Mouse (Mus musculus): ENCODE data around the gene Gm28374. TPM values are rescaled to one million over a fixed set of nuclear protein-coding genes. Genes with fewer than 3 reads are reported as not detected.

Gm28374 gene
- polyA plus RNA-seq, 1 experiment from 2014 or later, result 1.0 TPM

- Histone ChIP-seq H3K4me3 (ENCODE audit: low read depth, low read length) (peak overlapping the region; percentile 82), H3K9me3 (ENCODE audit: control insufficient read depth, low read depth, low read length) (no peaks in the 10 kb centered on the region), H3K9ac (replicated peaks; ENCODE audit: low read depth, low read length) (peak overlapping the region; percentile 63; the same call in 1 of the 2 replicates), H3K27ac (ENCODE audit: low read length) (peak overlapping the region; percentile 98), H3K36me3 (ENCODE audit: control insufficient read depth, insufficient read depth, low read length) (peaks cover 20% of the 10 kb centered on the region), H3K27me3 (ENCODE audit: control insufficient read depth, insufficient read depth, low read length) (no peaks in the 10 kb centered on the region), H3K4me1 (ENCODE audit: control insufficient read depth, insufficient read depth, low read length) (peaks cover 13% of the 10 kb centered on the region; the same call in 1 of the 2 replicates), H3K4me2 (replicated peaks; ENCODE audit: low read depth, low read length) (peak overlapping the region; percentile 64)
- 1% methylated on average over 8 of the region's 8 CpGs for WGBS
- ATAC-seq (ENCODE audit: insufficient number of reproducible peaks, insufficient read depth, low FRiP score, low read depth), result no peak
These were observed 36.7 kb upstream of the Gm28374 start for GRCm38 (mm10) chr19:6118677-6119185.

DNA sequence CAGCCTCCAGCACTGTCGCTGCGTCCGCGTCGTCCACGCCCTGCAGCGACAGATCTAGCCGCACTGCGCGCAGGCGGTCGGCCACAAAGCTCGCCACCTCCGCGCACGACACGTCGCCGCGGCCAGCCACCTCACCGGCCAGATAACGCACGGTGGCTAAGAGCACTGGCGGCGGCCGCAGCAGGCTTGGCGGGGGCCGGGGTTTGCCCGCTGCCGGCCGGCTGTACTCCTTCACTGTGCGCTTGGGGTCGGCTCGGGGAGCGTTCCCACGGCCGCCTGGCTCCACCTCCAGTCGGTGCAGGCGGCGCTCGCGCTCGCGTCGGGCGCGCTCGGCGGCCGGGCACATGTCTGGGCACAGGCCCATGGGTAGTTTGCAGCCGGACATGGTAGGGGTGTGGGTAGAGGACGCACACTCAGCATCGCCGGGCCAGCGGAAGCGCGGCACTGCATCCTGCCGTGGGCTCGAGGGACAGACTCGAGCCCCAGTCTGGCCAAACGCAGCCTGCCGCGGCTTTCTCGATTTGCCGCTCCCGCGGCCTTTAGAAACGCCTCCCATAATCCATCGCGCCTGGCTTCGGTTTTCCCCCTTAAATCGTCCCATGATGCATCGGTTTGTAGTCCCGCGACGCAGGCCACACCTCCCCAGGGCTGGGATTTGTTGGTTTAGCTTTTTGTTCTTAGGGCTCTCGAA, 36.1 kb upstream of the Gm28374 start, which contains the start of gene Sac3d1:
Sac3d1 (minus strand) TSS at position 665 of the 691 bp plus-strand sequence.
- Histone ChIP-seq H3K4me3 (ENCODE audit: low read depth, low read length) (peak within 1 kb of the TSS; percentile 82), H3K9me3 (ENCODE audit: control insufficient read depth, low read depth, low read length) (no peaks in the 10 kb centered on the region), H3K27me3 (ENCODE audit: control insufficient read depth, insufficient read depth, low read length) (no peaks in the 10 kb centered on the region), H3K4me1 (ENCODE audit: control insufficient read depth, insufficient read depth, low read length) (peaks cover 9% of the 10 kb centered on the region; the same call in 1 of the 2 replicates), H3K4me2 (replicated peaks; ENCODE audit: low read depth, low read length) (peak within 1 kb of the TSS; percentile 64), H3K27ac (ENCODE audit: low read length) (peak within 1 kb of the TSS; percentile 98), H3K9ac (replicated peaks; ENCODE audit: low read depth, low read length) (peak within 1 kb of the TSS; percentile 63), H3K36me3 (ENCODE audit: control insufficient read depth, insufficient read depth, low read length) (peaks cover 20% of the 10 kb centered on the region)
- peak; percentile 86 for ATAC-seq (ENCODE audit: insufficient number of reproducible peaks, insufficient read depth, low FRiP score, low read depth)
- under 1% methylated on average over 77 of the region's 77 CpGs for WGBS

DNA sequence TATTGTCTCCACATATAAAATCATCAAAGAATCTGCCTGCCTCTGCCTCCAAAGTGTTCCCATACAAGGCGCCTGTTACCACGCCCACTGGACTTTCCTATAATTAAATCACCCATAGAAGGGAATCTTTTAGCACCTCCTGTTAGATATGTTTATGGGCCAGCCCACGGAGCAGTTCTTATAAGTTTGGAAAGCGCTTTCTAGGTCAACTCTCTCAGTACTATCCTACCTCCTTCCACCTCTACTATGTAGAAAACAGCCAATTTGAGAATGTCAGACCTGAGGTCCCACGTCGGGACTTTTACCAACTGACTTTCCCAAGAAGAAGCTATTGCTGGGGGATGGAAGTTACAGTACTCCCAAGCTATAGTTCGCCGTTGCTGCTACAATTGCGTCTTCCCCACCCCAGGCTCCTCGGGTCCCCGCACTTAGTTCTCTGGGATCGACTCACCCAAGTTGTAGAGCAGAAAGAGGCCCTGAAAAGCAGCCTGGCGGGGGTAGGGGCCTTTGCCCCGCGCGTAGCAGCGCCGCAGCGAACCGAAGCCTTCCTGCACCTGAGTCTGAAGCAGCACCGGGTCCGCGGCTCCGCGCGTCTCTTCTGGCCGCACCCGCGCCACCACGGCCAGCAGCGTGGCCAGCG, 35.4 kb upstream of the Gm28374 start:
- no peaks in the 10 kb centered on the region for H3K9me3 ChIP-seq (ENCODE audit: control insufficient read depth, low read depth, low read length)
- H3K4me2 ChIP-seq (replicated peaks; ENCODE audit: low read depth, low read length), result peak overlapping the region; percentile 64
- H3K27me3 ChIP-seq (ENCODE audit: control insufficient read depth, insufficient read depth, low read length), result no peaks in the 10 kb centered on the region
- H3K9ac ChIP-seq (replicated peaks; ENCODE audit: low read depth, low read length), result peak overlapping the region; percentile 63
- H3K27ac ChIP-seq (ENCODE audit: low read length), result peak overlapping the region; percentile 98
- H3K4me3 ChIP-seq (ENCODE audit: low read depth, low read length), result peak overlapping the region; percentile 82
- H3K4me1 ChIP-seq (ENCODE audit: control insufficient read depth, insufficient read depth, low read length), result peaks cover 9% of the 10 kb centered on the region; the same call in 1 of the 2 replicates
- peaks cover 20% of the 10 kb centered on the region for H3K36me3 ChIP-seq (ENCODE audit: control insufficient read depth, insufficient read depth, low read length)
- peak; percentile 1; the same call in 1 of the 2 replicates for ATAC-seq (ENCODE audit: insufficient number of reproducible peaks, insufficient read depth, low FRiP score, low read depth)
- WGBS, result 4% methylated on average over 32 of the region's 32 CpGs

GRCm38 (mm10) chr19:6116113-6116850, 34.2 kb upstream of the Gm28374 start:
- H3K4me3 ChIP-seq (ENCODE audit: low read depth, low read length), result no peak overlapping the region
- peaks cover 20% of the 10 kb centered on the region for H3K36me3 ChIP-seq (ENCODE audit: control insufficient read depth, insufficient read depth, low read length)
- no peak overlapping the region for H3K27ac ChIP-seq (ENCODE audit: low read length)
- no peak for ATAC-seq (ENCODE audit: insufficient number of reproducible peaks, insufficient read depth, low FRiP score, low read depth)
- peaks cover 9% of the 10 kb centered on the region; the same call in 1 of the 2 replicates for H3K4me1 ChIP-seq (ENCODE audit: control insufficient read depth, insufficient read depth, low read length)
- H3K9ac ChIP-seq (replicated peaks; ENCODE audit: low read depth, low read length), result no peak overlapping the region
- WGBS, result 88% methylated on average over 15 of the region's 15 CpGs
- H3K9me3 ChIP-seq (ENCODE audit: control insufficient read depth, low read depth, low read length), result no peaks in the 10 kb centered on the region
- H3K4me2 ChIP-seq (replicated peaks; ENCODE audit: low read depth, low read length), result no peak overlapping the region
- H3K27me3 ChIP-seq (ENCODE audit: control insufficient read depth, insufficient read depth, low read length), result no peaks in the 10 kb centered on the region

DNA sequence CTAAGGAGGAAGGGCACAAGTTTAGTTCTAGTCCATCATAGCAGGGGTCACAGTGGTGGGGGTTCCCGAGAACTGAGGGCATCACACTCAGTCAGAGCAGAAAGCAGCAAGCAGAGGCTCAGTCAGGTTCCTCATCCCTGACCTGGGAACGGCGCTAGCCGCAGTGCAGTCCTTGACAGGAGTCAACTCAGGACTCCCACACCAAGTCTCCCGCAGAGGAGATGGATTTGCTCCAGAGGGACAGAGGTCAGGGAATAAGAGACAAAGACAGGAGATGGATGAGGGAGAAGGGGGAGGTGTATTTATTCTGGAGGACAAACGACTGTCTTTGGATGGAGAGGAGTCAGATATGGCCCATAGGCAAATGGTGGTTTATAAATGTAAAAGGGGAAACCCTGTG, 31.1 kb upstream of the Gm28374 start:
- Histone ChIP-seq H3K4me3 (ENCODE audit: low read depth, low read length) (no peak overlapping the region), H3K9ac (replicated peaks; ENCODE audit: low read depth, low read length) (no peak overlapping the region), H3K27me3 (ENCODE audit: control insufficient read depth, insufficient read depth, low read length) (no peaks in the 10 kb centered on the region), H3K4me1 (ENCODE audit: control insufficient read depth, insufficient read depth, low read length) (peaks cover 5% of the 10 kb centered on the region; the same call in 1 of the 2 replicates), H3K27ac (ENCODE audit: low read length) (no peak overlapping the region), H3K9me3 (ENCODE audit: control insufficient read depth, low read depth, low read length) (no peaks in the 10 kb centered on the region), H3K4me2 (replicated peaks; ENCODE audit: low read depth, low read length) (no peak overlapping the region), H3K36me3 (ENCODE audit: control insufficient read depth, insufficient read depth, low read length) (peaks cover 20% of the 10 kb centered on the region)
- WGBS, result 24% methylated on average over 6 of the region's 6 CpGs
- ATAC-seq (ENCODE audit: insufficient number of reproducible peaks, insufficient read depth, low FRiP score, low read depth), result no peak

- ATAC-seq (ENCODE audit: insufficient number of reproducible peaks, insufficient read depth, low FRiP score, low read depth), result no peak
- H3K27me3 ChIP-seq (ENCODE audit: control insufficient read depth, insufficient read depth, low read length), result no peaks in the 10 kb centered on the region
- H3K36me3 ChIP-seq (ENCODE audit: control insufficient read depth, insufficient read depth, low read length), result no peaks in the 10 kb centered on the region
- 86% methylated on average over 7 of the region's 7 CpGs for WGBS
- no peak within 1 kb of the TSS for H3K4me2 ChIP-seq (replicated peaks; ENCODE audit: low read depth, low read length)
- no peaks in the 10 kb centered on the region for H3K4me1 ChIP-seq (ENCODE audit: control insufficient read depth, insufficient read depth, low read length)
- no peaks in the 10 kb centered on the region for H3K9me3 ChIP-seq (ENCODE audit: control insufficient read depth, low read depth, low read length)
- no peak within 1 kb of the TSS for H3K27ac ChIP-seq (ENCODE audit: low read length)
- H3K9ac ChIP-seq (replicated peaks; ENCODE audit: low read depth, low read length), result no peak within 1 kb of the TSS
- no peak within 1 kb of the TSS for H3K4me3 ChIP-seq (ENCODE audit: low read depth, low read length)
These were observed 23.5 kb upstream of the Gm28374 start, which contains the start of gene Naaladl1 for GRCm38 (mm10) chr19:6105586-6105985. Naaladl1 (plus strand) TSS chr19:6105782.

DNA sequence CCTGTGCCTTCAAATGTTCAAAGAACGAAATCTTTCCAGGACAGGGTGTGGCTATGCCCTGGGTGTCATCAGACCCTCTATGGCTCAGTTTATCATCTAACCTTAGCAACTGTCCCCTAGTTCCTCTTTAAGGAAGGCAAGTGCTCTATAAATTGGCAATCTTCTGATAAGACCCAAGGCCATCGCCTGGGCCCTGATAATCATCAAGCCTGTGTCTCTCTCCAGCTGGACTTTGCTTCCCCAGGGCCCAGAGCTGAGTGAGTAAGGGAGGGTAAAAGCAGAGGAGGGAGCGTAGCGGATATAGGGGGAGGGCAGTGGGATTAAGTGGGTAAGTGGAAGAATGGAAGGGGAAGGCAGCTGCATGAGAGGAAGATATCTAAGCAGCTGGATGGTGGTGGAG, 22.4 kb upstream of the Gm28374 start:
- H3K4me2 ChIP-seq (replicated peaks; ENCODE audit: low read depth, low read length), result no peak overlapping the region
- H3K27me3 ChIP-seq (ENCODE audit: control insufficient read depth, insufficient read depth, low read length), result no peaks in the 10 kb centered on the region
- H3K9me3 ChIP-seq (ENCODE audit: control insufficient read depth, low read depth, low read length), result no peaks in the 10 kb centered on the region
- no peak overlapping the region for H3K9ac ChIP-seq (replicated peaks; ENCODE audit: low read depth, low read length)
- 68% methylated on average over 4 of the region's 4 CpGs for WGBS
- no peak for ATAC-seq (ENCODE audit: insufficient number of reproducible peaks, insufficient read depth, low FRiP score, low read depth)
- H3K4me1 ChIP-seq (ENCODE audit: control insufficient read depth, insufficient read depth, low read length), result no peaks in the 10 kb centered on the region
- H3K4me3 ChIP-seq (ENCODE audit: low read depth, low read length), result no peak overlapping the region
- H3K27ac ChIP-seq (ENCODE audit: low read length), result no peak overlapping the region
- H3K36me3 ChIP-seq (ENCODE audit: control insufficient read depth, insufficient read depth, low read length), result no peaks in the 10 kb centered on the region
